Mouse (Mus musculus): Measurements from ENCODE around the gene Fxr2.
"Not testable (repeated sequence)": the region's sequence is repeated elsewhere in the genome, so short reads cannot be mapped to it uniquely, and the experiment has no call there.

Gene Fxr2

DNA sequence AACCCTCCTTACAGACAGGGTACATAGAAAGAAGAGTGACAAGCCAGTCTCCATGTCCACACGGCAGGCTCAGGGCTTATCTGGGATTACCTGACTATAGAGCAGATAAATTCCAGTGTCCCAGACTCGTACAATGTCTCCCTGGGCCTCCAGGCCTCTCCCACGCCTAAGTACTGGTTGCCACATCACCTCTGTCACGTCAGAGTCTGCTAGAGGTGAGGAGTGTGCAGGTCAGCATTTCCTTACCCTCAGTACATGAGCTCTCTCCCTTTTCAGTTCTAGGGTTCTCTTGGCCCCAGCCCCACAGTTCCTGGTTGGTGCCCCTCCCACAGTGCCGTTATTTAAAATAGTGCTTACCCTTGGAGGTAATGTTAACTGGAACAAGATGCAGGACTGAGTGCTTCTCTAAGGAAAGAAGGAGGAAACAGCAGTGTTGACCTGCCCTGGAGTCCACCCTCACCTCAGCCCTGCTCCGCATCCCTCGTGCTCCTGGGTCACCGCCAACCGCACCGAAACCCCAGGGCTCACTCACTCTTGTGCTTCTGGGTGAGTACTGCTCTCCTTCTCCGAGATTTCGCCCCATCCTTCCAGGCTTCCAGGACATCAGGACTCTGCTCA lies 51.4 kb downstream of the Fxr2 start:
- DNase-seq (ENCODE audit: low spot score) = no peak

GRCm38 (mm10) chr11:69684936-69685335 lies 52.1 kb downstream of the Fxr2 start:
- no peak for DNase-seq (ENCODE audit: low spot score)

DNA sequence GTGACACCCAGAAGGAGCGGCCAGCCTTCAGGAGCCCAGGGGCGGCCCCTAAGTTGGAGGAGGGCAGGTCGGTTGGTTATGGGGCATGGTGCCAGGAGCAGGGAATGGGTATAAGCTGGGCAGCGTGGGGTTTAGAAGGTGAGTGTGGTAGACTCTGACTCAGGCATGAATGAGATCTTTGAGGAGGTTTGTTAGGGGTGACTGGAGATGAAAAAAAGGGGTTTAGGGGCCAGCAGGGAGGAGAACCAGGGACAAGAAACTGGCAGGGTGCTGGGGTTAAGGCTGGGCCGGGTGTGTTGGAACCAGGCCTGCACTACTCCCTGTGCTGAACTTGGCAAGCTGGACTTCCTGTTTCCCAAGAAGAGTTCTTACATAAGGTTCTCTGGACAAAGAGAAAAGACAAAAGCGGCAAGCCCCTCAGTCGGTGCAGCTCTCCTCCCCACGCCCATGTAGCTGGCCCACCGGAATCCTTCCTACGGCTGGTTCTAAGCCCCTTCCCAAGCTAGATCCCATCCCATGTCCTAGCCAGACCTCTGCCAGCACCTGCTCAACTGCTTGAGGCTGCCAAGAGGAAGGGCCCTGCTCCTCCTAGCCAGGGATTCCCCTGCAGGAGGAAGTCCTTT lies 52.8 kb downstream of the Fxr2 start, which contains the start of gene Tnfsf13:
Tnfsf13 (minus strand) TSS at position 259 of the 623 bp plus-strand sequence.
- DNase-seq (ENCODE audit: low spot score) = no peak

- DNase-seq (ENCODE audit: low spot score) = peak; percentile 72
These were observed 53.6 kb downstream of the Fxr2 start for GRCm38 (mm10) chr11:69686377-69686776.

DNA sequence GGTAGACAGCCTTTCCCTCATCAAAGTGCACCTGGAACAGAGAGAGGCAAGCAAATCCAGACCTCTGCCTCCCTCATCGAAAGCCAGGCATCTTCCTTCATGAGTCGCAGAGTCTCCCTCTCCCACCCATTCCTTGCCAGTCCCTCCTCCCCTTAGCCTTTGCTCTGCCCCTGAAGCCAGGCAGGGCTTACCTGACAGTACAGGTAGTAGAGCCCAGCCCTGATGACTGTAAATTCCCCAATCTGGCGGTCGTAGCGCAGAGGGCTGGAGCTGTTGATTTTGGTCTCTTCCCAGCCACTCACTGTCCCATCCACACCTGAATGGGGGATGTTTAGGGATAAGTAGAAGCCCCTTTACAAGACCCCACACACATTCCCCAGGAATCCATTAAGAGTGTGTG lies 54.3 kb downstream of the Fxr2 start:
- no peak for DNase-seq (ENCODE audit: low spot score)

DNA sequence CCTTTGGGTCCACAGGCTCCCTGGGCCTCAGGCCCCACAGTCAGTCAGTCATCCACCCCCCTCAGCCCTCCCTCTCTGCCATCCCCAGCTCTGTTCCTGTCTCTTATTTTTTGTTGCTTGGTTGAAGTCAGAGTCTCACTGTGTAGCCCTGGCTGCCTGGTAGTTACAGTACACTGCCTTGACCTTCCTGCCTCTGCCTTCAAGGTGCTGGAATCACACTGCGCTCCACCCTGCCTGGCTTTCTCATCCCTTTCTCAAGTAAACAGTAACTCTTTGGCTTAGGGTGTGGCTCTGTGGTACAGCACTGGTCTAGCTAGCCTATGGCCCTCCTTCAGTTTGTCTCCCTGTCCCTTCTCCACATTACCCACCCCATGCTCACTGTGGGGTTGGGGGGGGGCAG lies 57.1 kb downstream of the Fxr2 start:
- DNase-seq (ENCODE audit: low spot score) = no peak

GRCm38 (mm10) chr11:69692196-69692811 lies 59.5 kb downstream of the Fxr2 start:
- DNase-seq (ENCODE audit: low spot score) = no peak

- no peak for DNase-seq (ENCODE audit: low spot score)
These were observed 60.1 kb downstream of the Fxr2 start for GRCm38 (mm10) chr11:69692863-69693262.

- DNase-seq (ENCODE audit: low spot score) = no peak
These were observed 60.7 kb downstream of the Fxr2 start for GRCm38 (mm10) chr11:69693421-69693965.

DNA sequence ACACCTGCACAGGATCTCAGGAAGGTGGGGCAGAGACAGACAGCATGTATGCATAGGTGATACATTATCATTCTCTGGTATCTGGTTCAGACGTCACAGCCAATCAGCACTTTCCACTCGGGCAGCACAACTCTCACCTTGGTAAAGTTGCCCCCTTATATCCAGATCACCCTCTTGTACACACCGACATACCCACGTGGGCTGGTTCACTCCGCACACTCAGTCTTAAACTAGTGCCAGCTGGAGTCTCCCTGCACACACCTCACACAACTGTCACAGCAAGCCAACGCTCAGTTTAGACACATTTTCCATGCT lies 62.2 kb downstream of the Fxr2 start:
- DNase-seq (ENCODE audit: low spot score) = no peak

- DNase-seq (ENCODE audit: low spot score) = no peak
These were observed 62.8 kb downstream of the Fxr2 start, which contains the start of the genes Tnfsf12 and Tnfsfm13 for GRCm38 (mm10) chr11:69695361-69696181. Gene Tnfsf12, minus strand, starts transcription at chr11:69695849. Gene Tnfsfm13, minus strand, starts transcription at chr11:69696098.

DNA sequence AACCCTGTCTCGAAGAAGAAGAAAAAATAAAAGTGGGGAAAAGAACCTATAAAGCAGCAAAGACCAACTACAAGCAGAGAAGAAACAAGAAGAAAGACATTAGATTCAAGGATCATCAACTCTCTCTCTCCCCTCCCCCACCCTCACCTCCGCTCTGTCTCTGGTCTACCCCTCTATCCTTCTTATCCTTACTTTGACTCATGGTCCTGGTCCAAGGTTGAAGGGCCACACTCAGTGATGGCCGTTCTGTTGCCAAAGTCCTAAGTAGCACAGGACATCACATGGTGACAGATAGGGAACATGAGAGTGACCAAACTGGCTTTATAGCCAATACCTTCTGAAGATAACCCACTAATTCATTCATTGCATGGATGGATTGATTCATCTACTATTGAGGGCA lies 64.6 kb downstream of the Fxr2 start:
- DNase-seq (ENCODE audit: low spot score) = no peak

- no peak for DNase-seq (ENCODE audit: low spot score)
These were observed 65.8 kb downstream of the Fxr2 start for GRCm38 (mm10) chr11:69698574-69698973.

DNA sequence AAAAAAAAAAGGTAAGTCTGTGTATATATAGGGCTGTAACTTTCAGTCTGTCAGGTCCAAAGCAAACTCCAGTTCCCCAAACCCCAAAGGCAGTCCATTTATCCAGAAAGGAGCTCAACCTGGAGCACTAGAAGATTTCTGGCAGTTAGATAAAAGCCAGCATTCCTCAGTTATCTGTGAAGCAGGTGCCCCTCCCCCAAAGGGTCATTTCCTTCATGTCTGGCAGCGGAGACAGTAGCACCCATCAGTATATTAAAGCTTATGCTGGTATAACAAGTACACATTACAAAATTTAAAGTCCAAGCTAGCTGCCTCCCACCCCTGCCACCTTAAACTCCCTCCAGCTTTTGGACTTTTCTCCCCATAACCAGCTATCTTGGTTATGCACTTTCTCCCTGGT lies 66.8 kb downstream of the Fxr2 start:
- no peak for DNase-seq (ENCODE audit: low spot score)

DNA sequence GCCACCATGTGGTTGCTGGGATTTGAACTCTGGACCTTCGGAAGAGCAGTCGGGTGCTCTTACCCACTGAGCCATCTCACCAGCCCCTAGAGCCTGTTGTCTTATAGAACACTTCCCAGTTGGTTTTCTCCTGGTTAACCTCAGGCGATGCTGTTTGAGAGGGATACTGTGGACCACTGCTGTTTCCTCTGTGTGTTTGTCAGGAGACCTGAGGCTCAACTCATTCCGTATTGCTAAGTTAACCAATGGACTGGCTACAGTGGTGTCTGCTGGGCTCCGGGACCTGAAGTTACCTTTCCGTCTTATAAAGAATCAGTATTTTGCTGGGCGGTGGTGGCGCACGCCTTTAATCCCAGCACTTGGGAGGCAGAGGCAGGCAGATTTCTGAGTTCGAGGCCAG lies 70.1 kb downstream of the Fxr2 start:
- DNase-seq (ENCODE audit: low spot score) = not testable (repeated sequence)

Data from urinary bladder, postnatal 10 days (tissue).